Mouse (Mus musculus) liver, postnatal 0 days (tissue): Measurements from ENCODE around the gene Zfp326.

ENCODE experiments used
- CTCF ChIP-seq: sonication (generic); IDR thresholded peaks from 2 replicates; pipeline ENCODE4 v1.5.1; 2016; ENCODE audit warnings: antibody characterized with exemption, low read depth
- EP300 ChIP-seq: IDR thresholded peaks from 2 replicates; pipeline ENCODE4 v1.6.1; 2016; ENCODE audit warnings: antibody characterized with exemption, low read depth, mild to moderate bottlenecking

GRCm38 (mm10) chr5:105924347-105924746 lies 48.0 kb downstream of the Zfp326 start:
- no peak for TF ChIP-seq CTCF
- no peak for TF ChIP-seq EP300
